Mouse (Mus musculus): ENCODE results near the gene Adamts18. TPM values are rescaled to one million over a fixed set of nuclear protein-coding genes. Genes with fewer than 3 reads are reported as not detected.

The Adamts18 gene
- polyA plus RNA-seq, 1 experiment from 2014 or later: 0.97 TPM

GRCm38 (mm10) chr8:113666714-113667432, 181.7 kb downstream of the Adamts18 start:
- Histone ChIP-seq H3K4me3 (ENCODE audit: low read depth, low read length) (no peak overlapping the region), H3K9ac (ENCODE audit: low read depth, low read length) (no peak overlapping the region), H3K27me3 (ENCODE audit: control insufficient read depth, insufficient read depth, low read length) (no peaks in the 10 kb centered on the region), H3K4me1 (replicated peaks; ENCODE audit: control insufficient read depth, insufficient read depth, low read length) (no peaks in the 10 kb centered on the region), H3K36me3 (ENCODE audit: control insufficient read depth, insufficient read depth, low read length) (no peaks in the 10 kb centered on the region), H3K27ac (ENCODE audit: low read depth, low read length) (no peak overlapping the region), H3K4me2 (replicated peaks; ENCODE audit: low read depth, low read length) (no peak overlapping the region), H3K9me3 (ENCODE audit: control insufficient read depth, low read length) (no peaks in the 10 kb centered on the region)
- ATAC-seq (ENCODE audit: low FRiP score) (no peak), DNase-seq (ENCODE audit: low spot score) (no peak)
- WGBS: 82% methylated on average over 16 of the region's 16 CpGs

- no peaks in the 10 kb centered on the region for H3K4me1 ChIP-seq (replicated peaks; ENCODE audit: control insufficient read depth, insufficient read depth, low read length)
- H3K27ac ChIP-seq (ENCODE audit: low read depth, low read length): no peak overlapping the region
- H3K4me3 ChIP-seq (ENCODE audit: low read depth, low read length): no peak overlapping the region
- WGBS: 80% methylated on average over 8 of the region's 8 CpGs
- DNase-seq (ENCODE audit: low spot score): no peak
- no peak for ATAC-seq (ENCODE audit: low FRiP score)
- no peaks in the 10 kb centered on the region for H3K36me3 ChIP-seq (ENCODE audit: control insufficient read depth, insufficient read depth, low read length)
- H3K9ac ChIP-seq (ENCODE audit: low read depth, low read length): no peak overlapping the region
- no peaks in the 10 kb centered on the region for H3K27me3 ChIP-seq (ENCODE audit: control insufficient read depth, insufficient read depth, low read length)
- no peaks in the 10 kb centered on the region for H3K9me3 ChIP-seq (ENCODE audit: control insufficient read depth, low read length)
- no peak overlapping the region for H3K4me2 ChIP-seq (replicated peaks; ENCODE audit: low read depth, low read length)
Measured at GRCm38 (mm10) chr8:113665951-113666350, 182.6 kb downstream of the Adamts18 start.

- WGBS: 62% methylated on average over 4 of the region's 4 CpGs
- H3K9me3 ChIP-seq (ENCODE audit: control insufficient read depth, low read length): no peaks in the 10 kb centered on the region
- no peak overlapping the region for H3K27ac ChIP-seq (ENCODE audit: low read depth, low read length)
- peak; percentile 25 for DNase-seq (ENCODE audit: low spot score)
- no peaks in the 10 kb centered on the region for H3K36me3 ChIP-seq (ENCODE audit: control insufficient read depth, insufficient read depth, low read length)
- H3K4me1 ChIP-seq (replicated peaks; ENCODE audit: control insufficient read depth, insufficient read depth, low read length): no peaks in the 10 kb centered on the region
- no peak overlapping the region for H3K9ac ChIP-seq (ENCODE audit: low read depth, low read length)
- no peak overlapping the region for H3K4me2 ChIP-seq (replicated peaks; ENCODE audit: low read depth, low read length)
- no peak overlapping the region for H3K4me3 ChIP-seq (ENCODE audit: low read depth, low read length)
- H3K27me3 ChIP-seq (ENCODE audit: control insufficient read depth, insufficient read depth, low read length): no peaks in the 10 kb centered on the region
- peak; percentile 79; the same call in 1 of the 2 replicates for ATAC-seq (ENCODE audit: low FRiP score)
Measured at GRCm38 (mm10) chr8:113665036-113665435, 183.5 kb downstream of the Adamts18 start.

- Histone ChIP-seq H3K4me2 (replicated peaks; ENCODE audit: low read depth, low read length) (no peak overlapping the region), H3K27me3 (ENCODE audit: control insufficient read depth, insufficient read depth, low read length) (no peaks in the 10 kb centered on the region), H3K4me3 (ENCODE audit: low read depth, low read length) (no peak overlapping the region), H3K4me1 (replicated peaks; ENCODE audit: control insufficient read depth, insufficient read depth, low read length) (no peaks in the 10 kb centered on the region), H3K27ac (ENCODE audit: low read depth, low read length) (no peak overlapping the region), H3K9me3 (ENCODE audit: control insufficient read depth, low read length) (no peaks in the 10 kb centered on the region), H3K36me3 (ENCODE audit: control insufficient read depth, insufficient read depth, low read length) (no peaks in the 10 kb centered on the region), H3K9ac (ENCODE audit: low read depth, low read length) (no peak overlapping the region)
- DNase-seq (ENCODE audit: low spot score) (peak; percentile 88), ATAC-seq (ENCODE audit: low FRiP score) (peak; percentile 86)
- WGBS: 10% methylated on average over 2 of the region's 2 CpGs
Measured at GRCm38 (mm10) chr8:113664544-113664943, 184.0 kb downstream of the Adamts18 start.

GRCm38 (mm10) chr8:113660128-113660527, 188.4 kb downstream of the Adamts18 start:
- no peak overlapping the region for H3K4me3 ChIP-seq (ENCODE audit: low read depth, low read length)
- no peak overlapping the region for H3K4me2 ChIP-seq (replicated peaks; ENCODE audit: low read depth, low read length)
- no peaks in the 10 kb centered on the region for H3K36me3 ChIP-seq (ENCODE audit: control insufficient read depth, insufficient read depth, low read length)
- no peak overlapping the region for H3K27ac ChIP-seq (ENCODE audit: low read depth, low read length)
- ATAC-seq (ENCODE audit: low FRiP score) (no peak), DNase-seq (ENCODE audit: low spot score) (no peak)
- no peaks in the 10 kb centered on the region for H3K4me1 ChIP-seq (replicated peaks; ENCODE audit: control insufficient read depth, insufficient read depth, low read length)
- no peaks in the 10 kb centered on the region for H3K9me3 ChIP-seq (ENCODE audit: control insufficient read depth, low read length)
- WGBS: 94% methylated on average over 1 of the region's 1 CpGs
- no peak overlapping the region for H3K9ac ChIP-seq (ENCODE audit: low read depth, low read length)
- H3K27me3 ChIP-seq (ENCODE audit: control insufficient read depth, insufficient read depth, low read length): no peaks in the 10 kb centered on the region

GRCm38 (mm10) chr8:113656681-113657298, 191.7 kb downstream of the Adamts18 start:
- H3K9me3 ChIP-seq (ENCODE audit: control insufficient read depth, low read length): no peaks in the 10 kb centered on the region
- DNase-seq (ENCODE audit: low spot score) (no peak), ATAC-seq (ENCODE audit: low FRiP score) (no peak)
- no peak overlapping the region for H3K27ac ChIP-seq (ENCODE audit: low read depth, low read length)
- 82% methylated on average over 11 of the region's 11 CpGs for WGBS
- no peak overlapping the region for H3K9ac ChIP-seq (ENCODE audit: low read depth, low read length)
- no peaks in the 10 kb centered on the region for H3K36me3 ChIP-seq (ENCODE audit: control insufficient read depth, insufficient read depth, low read length)
- H3K4me1 ChIP-seq (replicated peaks; ENCODE audit: control insufficient read depth, insufficient read depth, low read length): no peaks in the 10 kb centered on the region
- H3K4me3 ChIP-seq (ENCODE audit: low read depth, low read length): no peak overlapping the region
- no peaks in the 10 kb centered on the region for H3K27me3 ChIP-seq (ENCODE audit: control insufficient read depth, insufficient read depth, low read length)
- H3K4me2 ChIP-seq (replicated peaks; ENCODE audit: low read depth, low read length): no peak overlapping the region

- no peaks in the 10 kb centered on the region for H3K4me1 ChIP-seq (replicated peaks; ENCODE audit: control insufficient read depth, insufficient read depth, low read length)
- DNase-seq (ENCODE audit: low spot score) (no peak), ATAC-seq (ENCODE audit: low FRiP score) (no peak)
- H3K4me2 ChIP-seq (replicated peaks; ENCODE audit: low read depth, low read length): no peak overlapping the region
- H3K27ac ChIP-seq (ENCODE audit: low read depth, low read length): no peak overlapping the region
- no peak overlapping the region for H3K9ac ChIP-seq (ENCODE audit: low read depth, low read length)
- no peaks in the 10 kb centered on the region for H3K9me3 ChIP-seq (ENCODE audit: control insufficient read depth, low read length)
- no peaks in the 10 kb centered on the region for H3K27me3 ChIP-seq (ENCODE audit: control insufficient read depth, insufficient read depth, low read length)
- 84% methylated on average over 5 of the region's 5 CpGs for WGBS
- no peaks in the 10 kb centered on the region for H3K36me3 ChIP-seq (ENCODE audit: control insufficient read depth, insufficient read depth, low read length)
- no peak overlapping the region for H3K4me3 ChIP-seq (ENCODE audit: low read depth, low read length)
Measured at GRCm38 (mm10) chr8:113656154-113656553, 192.4 kb downstream of the Adamts18 start.

- Histone ChIP-seq H3K27me3 (ENCODE audit: control insufficient read depth, insufficient read depth, low read length) (no peaks in the 10 kb centered on the region), H3K4me1 (replicated peaks; ENCODE audit: control insufficient read depth, insufficient read depth, low read length) (no peaks in the 10 kb centered on the region), H3K9ac (ENCODE audit: low read depth, low read length) (no peak overlapping the region), H3K9me3 (ENCODE audit: control insufficient read depth, low read length) (no peaks in the 10 kb centered on the region), H3K27ac (ENCODE audit: low read depth, low read length) (no peak overlapping the region), H3K4me2 (replicated peaks; ENCODE audit: low read depth, low read length) (no peak overlapping the region), H3K4me3 (ENCODE audit: low read depth, low read length) (no peak overlapping the region), H3K36me3 (ENCODE audit: control insufficient read depth, insufficient read depth, low read length) (no peaks in the 10 kb centered on the region)
- WGBS: 62% methylated on average over 4 of the region's 4 CpGs
- no peak for ATAC-seq (ENCODE audit: low FRiP score)
- DNase-seq (ENCODE audit: low spot score): no peak
Measured at GRCm38 (mm10) chr8:113653151-113653550, 195.4 kb downstream of the Adamts18 start.

GRCm38 (mm10) chr8:113652450-113652849, 196.1 kb downstream of the Adamts18 start:
- Histone ChIP-seq H3K27ac (ENCODE audit: low read depth, low read length) (no peak overlapping the region), H3K4me1 (replicated peaks; ENCODE audit: control insufficient read depth, insufficient read depth, low read length) (no peaks in the 10 kb centered on the region), H3K27me3 (ENCODE audit: control insufficient read depth, insufficient read depth, low read length) (no peaks in the 10 kb centered on the region), H3K9ac (ENCODE audit: low read depth, low read length) (no peak overlapping the region), H3K9me3 (ENCODE audit: control insufficient read depth, low read length) (no peaks in the 10 kb centered on the region), H3K36me3 (ENCODE audit: control insufficient read depth, insufficient read depth, low read length) (no peaks in the 10 kb centered on the region), H3K4me2 (replicated peaks; ENCODE audit: low read depth, low read length) (no peak overlapping the region), H3K4me3 (ENCODE audit: low read depth, low read length) (no peak overlapping the region)
- ATAC-seq (ENCODE audit: low FRiP score): no peak
- WGBS: 86% methylated on average over 10 of the region's 12 CpGs
- DNase-seq (ENCODE audit: low spot score): no peak
